Mouse (Mus musculus): ENCODE data around the gene Ubn1. TPM values are rescaled to one million over a fixed set of nuclear protein-coding genes. Genes with fewer than 3 reads are reported as not detected.

Gene Ubn1
- total RNA-seq, 2 experiments from 2014 or later, result 38.1 to 38.9 TPM

DNA sequence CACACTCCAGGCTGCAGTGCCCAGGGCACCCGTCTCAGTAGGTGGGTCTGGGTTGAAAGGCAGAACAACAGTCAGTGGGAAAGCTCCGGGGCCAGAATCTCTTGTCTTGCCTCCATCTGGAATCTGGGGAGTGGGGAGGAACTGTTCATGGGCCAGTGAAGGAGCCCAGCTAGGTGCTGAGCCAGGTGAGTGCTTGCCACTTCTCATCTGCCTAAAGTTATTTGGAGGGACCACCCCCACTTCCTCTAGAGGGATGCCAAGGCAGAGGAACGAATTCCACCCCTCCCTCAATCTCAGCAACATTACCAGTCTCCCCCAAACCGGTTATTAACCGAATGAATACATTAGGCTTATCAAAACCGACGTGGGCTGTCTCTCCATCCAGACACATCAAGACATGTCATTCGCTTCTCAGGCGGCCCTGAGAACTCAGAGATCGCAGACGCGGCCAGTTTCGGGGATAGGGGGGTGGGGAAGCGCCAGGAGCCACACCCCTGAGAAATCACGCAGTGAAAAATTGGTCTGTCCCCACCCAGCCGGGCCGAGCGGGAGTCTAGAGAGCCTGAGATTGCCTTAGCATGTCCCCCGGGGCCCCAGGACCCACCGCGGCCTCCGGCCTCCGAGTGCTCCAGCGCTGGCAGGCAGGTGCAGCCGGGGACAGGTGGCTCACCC is 81.5 kb downstream of the Ubn1 start:
- DNase-seq (ENCODE audit: extremely low spot score in 1 of 2, low spot score in 2 of 2), result no peak
- intact Hi-C loops (cut with DNase I), result no loop called here

DNA sequence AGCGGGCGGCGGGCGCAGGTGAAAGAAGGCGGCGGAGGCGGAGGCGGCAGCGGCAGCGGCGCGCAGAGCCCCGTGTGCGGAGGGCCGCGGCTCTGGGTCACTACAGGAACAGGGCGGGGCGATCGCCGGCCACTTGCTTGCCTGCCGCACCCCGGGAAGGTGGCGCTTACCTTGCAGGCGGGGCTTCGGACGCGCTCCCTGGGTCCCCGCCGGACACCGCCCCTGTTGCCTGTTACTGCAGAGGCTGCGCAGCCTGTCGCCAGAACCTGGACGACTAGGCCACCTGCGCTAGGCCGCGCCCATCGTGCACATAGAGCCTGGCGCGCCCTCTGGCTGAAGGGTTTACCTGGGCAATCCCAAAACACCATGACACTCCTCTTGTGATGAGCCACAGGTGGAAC is 82.5 kb downstream of the Ubn1 start, which contains the start of gene Ppl:
Ppl (minus strand) TSS at position 21 of the 401 bp plus-strand sequence.
- peak in 1 of 2 experiments; percentile 50 for DNase-seq (ENCODE audit: extremely low spot score in 1 of 2, low spot score in 2 of 2)
- intact Hi-C loops (cut with DNase I), result no loop called here

DNA sequence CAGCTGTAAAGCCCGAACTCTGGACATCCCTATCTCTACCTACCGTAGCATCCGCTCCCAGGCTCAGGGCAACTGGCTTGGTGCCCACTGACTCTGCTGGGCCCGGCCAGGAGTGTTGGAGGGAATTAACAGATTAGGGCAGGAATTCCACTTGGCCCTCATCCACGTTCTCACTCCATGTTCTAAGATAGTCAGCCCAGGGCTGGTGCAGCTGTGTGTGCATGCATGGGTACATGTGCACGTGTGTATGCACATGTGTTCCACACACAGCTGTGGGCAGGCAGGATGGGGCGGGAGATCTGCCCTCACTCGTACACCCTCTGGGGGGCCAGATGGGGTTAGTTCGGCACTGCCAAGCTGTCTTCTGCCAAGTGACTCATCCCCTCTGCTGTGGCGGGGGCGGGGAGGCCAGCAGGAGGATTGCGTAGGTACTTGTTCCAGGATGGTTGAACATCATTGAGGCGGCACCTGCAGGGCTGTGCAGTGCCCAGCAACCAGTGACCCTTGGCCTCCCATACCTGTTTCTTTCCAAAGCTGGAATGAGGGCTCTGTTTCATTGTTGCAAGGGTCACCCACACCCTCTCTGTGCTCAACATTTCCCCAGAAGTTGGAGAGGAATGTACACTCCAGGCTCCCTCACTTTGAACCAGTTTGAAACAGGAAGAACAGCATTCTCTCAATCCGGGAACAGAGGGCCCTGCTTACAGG is 84.9 kb downstream of the Ubn1 start:
- peak in 1 of 2 experiments; percentile 54 for DNase-seq (ENCODE audit: extremely low spot score in 1 of 2, low spot score in 2 of 2)
- intact Hi-C loops (cut with DNase I), result no loop called here

DNA sequence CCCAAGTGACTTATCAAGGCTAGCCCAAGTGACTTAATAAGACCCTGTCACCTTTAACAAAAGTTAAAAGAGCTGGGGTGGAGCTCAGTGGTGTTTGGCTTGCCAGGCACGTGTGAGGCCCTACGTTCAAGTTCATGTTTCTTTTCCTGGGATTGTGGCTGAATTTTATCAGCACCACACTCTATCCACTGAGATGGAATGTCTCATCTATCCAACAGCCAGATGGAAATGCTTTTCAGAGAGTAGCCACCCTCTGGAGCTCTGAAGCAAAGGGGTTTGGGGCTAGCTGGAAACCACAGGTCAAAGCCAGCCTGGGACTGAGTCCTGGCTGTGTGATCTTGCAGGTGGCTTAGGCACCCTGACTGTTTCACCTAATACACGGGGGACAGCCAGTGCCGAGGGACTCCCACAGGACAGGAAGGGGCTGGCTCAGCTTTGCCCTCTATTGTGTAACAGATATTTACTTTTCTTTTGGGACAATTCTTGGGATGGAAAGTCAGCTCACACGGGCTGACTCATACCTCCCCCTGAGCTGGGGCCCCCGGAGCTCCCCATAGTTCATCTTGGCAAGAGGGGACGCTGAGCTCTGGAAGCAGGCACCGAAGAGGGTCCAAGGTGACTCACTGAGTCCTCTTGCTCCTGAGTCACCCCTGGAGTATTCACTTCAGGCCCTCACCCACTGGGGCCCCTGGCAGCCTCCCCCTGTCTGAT is 85.8 kb downstream of the Ubn1 start:
- no peak for DNase-seq (ENCODE audit: extremely low spot score in 1 of 2, low spot score in 2 of 2)
- intact Hi-C loops (cut with DNase I), result no loop called here

Other genes starting within 250 kb of the Ubn1 start
- gene 4930562C15Rik, start 214.6 kb upstream of the Ubn1 start, total RNA-seq (2021), result not detected
- 10 to 100 TPM; 70.4 to 70.6 TPM for gene Ubald1, start 169.7 kb upstream of the Ubn1 start, total RNA-seq (2021)
- 100 to 1,000 TPM; 176 to 182 TPM for gene Mgrn1, start 163.8 kb upstream of the Ubn1 start, total RNA-seq (2021)
- 10 to 100 TPM; 69.3 to 73.0 TPM for gene Nudt16l1, start 111.3 kb upstream of the Ubn1 start, total RNA-seq (2021)
- 10 to 100 TPM; 47.3 to 51.6 TPM for gene Anks3, start 85.9 kb upstream of the Ubn1 start, total RNA-seq (2021)
- not detected for gene Sept12, start 52.2 kb upstream of the Ubn1 start, total RNA-seq (2021)
- not detected for gene Smim22, start 42.8 kb upstream of the Ubn1 start, total RNA-seq (2021)
- 100 to 1,000 TPM; 150 to 160 TPM for gene Rogdi, start 36.5 kb upstream of the Ubn1 start, total RNA-seq (2021)
- gene Glyr1, start 194 bp upstream of the Ubn1 start, total RNA-seq (2021), result 100 to 1,000 TPM; 156 to 160 TPM
- gene Ppl, start 82.4 kb downstream of the Ubn1 start, total RNA-seq (2021), result under 1 TPM; 0.21 to 0.36 TPM
- under 1 TPM; 0.18 to 0.49 TPM for gene Sec14l5, start 97.1 kb downstream of the Ubn1 start, total RNA-seq (2021)
- gene Nagpa, start 154.0 kb downstream of the Ubn1 start, total RNA-seq (2021), result 10 to 100 TPM in 1 of 2 experiments, 1 to 10 TPM in 1; 7.4 to 10.1 TPM
- gene AU021092, start 172.2 kb downstream of the Ubn1 start, total RNA-seq (2021), result 10 to 100 TPM; 11.0 to 12.5 TPM
- 10 to 100 TPM; 29.7 to 31.9 TPM for gene Alg1, start 183.6 kb downstream of the Ubn1 start, total RNA-seq (2021)
- gene Eef2kmt, start 205.9 kb downstream of the Ubn1 start, total RNA-seq (2021), result 1 to 10 TPM; 2.6 to 4.2 TPM